Mouse (Mus musculus) left cerebral cortex, postnatal 36 days (tissue): ENCODE results near the gene Cd38. TPM values are rescaled to one million over a fixed set of nuclear protein-coding genes. Genes with fewer than 3 reads are reported as not detected.

ENCODE experiments used
- DNase-seq, 2 experiments: peaks; one replicate each; pipeline ENCODE4 v3.0.0; 2021 to 2022; ENCODE audit warnings: low spot score in 2 of 2, mixed read lengths in 1 of 2
- intact Hi-C: fragments of 180-260 bp; cut with DNase I; formaldehyde crosslinking; loops from one replicate; pipeline ENCODE4 v1.15.1; 2025
- total RNA-seq, 2 experiments: library from RNA; stranded (reverse); gene quantifications; 2 replicates each; pipeline ENCODE4 v1.2.3; 2021

Cd38 gene
- 1 to 10 TPM; 2.2 TPM for total RNA-seq

DNA sequence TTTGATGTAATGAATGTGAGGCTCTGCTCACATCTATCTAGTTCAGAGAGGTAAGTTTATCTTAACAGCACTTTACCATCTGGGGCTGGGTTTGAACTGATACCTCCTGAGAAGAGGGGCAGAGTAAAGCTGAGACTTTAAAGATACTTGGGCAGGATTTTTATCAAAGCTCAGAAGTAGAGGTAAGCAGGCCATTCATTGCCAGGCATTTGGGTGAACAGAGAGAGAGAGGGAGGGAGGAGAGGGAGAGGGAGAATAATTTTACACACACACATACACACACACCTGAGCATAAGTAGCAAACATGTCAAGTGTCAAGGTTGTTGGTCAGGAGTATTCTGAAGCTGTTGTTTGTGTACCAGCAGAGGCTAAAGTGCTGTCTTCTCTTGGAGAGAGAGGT is at the start of gene Cd38:
Cd38 (plus strand) TSS at position 301 of the 400 bp plus-strand sequence.
- intact Hi-C loops: no loop called here
- no peak for DNase-seq

DNA sequence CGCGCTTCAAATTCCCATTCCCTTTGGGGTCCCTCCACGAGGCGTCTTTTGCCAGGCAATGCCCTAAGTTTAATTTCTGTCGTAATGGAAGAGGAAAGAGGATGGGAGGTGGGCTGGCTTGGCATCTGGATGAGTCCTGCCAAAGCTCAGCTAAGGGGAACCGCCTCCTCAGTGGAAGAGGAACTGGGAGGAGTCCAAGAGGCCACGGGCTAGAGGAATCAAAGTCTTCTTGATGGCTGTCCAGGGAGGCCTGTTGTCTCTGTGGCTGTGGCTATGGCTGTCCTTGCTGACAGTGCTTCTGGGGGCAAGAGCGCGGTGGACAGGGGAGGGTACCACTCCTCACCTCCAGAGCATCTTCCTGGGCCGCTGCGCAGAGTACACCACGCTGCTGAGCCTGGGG is 49.7 kb upstream of the Cd38 start, which contains the start of gene Bst1:
Bst1 (plus strand) TSS at position 191 of the 400 bp plus-strand sequence.
- no peak for DNase-seq
- intact Hi-C loops: no loop called here

DNA sequence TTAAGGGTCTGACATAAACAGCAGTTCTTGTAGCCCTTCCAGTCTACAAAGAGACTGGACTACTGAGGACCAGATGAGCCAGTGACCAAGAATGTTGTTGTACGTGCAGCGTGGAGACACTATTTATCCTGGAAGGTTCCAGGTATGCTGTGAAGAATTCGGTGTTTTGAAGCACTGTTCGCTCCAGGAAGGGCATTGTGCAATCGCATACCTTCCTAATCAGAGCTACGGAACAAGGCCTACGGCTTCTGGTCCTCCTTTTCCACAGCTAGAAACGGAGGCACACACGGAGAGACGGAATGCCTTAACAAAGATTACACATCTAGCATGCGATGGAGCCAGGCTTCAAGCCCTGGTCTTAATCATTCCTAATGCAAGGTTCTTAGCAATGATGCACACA is 47.6 kb upstream of the Cd38 start:
- intact Hi-C loops: no loop called here
- DNase-seq: no peak

DNA sequence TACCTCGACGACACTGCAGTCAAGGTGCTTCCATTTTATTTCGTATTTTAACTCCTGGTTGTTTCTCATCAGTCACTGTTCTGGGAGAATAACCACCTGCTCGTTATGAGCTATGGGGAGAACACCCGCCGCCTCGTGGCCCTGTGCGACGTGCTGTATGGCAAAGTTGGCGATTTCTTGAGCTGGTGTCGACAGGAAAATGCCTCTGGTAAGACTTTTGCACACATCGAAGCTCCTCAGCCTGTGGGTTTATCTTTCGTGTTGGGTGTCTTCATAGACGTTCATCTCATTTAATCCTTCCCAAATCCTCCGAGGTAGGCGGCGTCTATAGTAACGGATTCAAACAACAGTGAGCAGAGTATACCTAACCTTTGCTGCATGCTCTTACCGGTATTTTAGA is 46.8 kb upstream of the Cd38 start, which contains the start of gene Fbxl5:
Fbxl5 (minus strand) TSS at position 101 of the 400 bp plus-strand sequence.
- intact Hi-C loops: no loop called here
- no peak for DNase-seq

DNA sequence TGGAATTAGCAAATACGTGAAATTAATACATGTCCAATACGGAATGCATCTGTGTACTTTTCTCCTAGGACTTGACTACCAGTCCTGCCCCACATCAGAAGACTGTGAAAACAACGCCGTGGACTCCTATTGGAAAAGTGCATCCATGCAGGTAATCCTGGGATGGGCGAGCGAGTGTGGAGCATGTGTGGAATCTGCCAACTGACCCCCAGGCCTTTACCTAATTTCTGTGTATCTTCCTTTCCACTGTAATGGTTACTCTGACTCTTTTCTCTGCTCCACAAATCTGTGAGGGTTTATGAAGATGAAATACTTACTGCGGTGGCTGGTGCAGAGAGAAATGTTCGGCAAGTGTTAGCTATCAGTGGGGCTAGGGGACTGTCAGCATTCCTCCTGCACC is 46.2 kb upstream of the Cd38 start:
- intact Hi-C loops: no loop called here
- DNase-seq: no peak

DNA sequence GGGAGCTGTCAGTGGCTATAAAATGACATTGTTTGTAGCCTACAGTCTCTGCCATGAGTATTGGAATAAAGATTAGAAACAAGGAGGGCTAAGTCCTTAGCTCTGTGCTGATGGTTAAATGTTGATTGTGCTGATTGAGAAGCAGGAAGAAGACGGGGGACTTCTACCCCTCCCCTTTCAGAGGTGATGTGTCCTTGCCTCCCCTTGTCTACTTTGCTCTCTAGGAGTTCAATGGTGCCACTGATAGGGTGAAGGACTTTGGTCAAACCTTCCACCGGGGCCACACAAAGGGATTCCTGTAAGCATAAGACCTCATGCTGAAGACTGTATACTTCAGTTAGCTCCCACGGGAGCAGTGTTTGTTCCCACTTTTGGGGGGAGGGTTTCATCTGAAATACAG is 45.5 kb upstream of the Cd38 start:
- intact Hi-C loops: no loop called here

DNA sequence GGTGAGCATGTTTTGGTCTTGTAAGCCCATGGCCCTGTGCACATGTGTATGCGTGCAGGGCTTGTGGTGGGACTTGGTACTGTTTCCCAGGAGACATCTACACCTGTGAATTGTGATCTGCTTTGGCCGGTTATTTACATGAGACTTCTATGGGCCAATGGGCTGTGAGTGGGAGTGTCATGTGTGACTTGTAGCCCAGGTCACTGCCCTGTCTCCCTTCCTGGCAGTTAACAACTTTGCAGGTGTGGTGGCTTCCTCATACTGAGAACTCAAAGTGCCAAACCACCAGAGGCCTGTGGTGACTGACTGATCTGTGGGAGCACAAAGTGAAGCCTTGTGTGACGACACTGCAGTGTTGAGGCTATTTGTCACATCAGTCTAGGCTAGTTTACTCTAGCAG is 43.8 kb upstream of the Cd38 start:
- no peak for DNase-seq
- intact Hi-C loops: no loop called here

More for the DNA sequence above, 45.5 kb upstream of the Cd38 start:
- no peak for DNase-seq

DNA sequence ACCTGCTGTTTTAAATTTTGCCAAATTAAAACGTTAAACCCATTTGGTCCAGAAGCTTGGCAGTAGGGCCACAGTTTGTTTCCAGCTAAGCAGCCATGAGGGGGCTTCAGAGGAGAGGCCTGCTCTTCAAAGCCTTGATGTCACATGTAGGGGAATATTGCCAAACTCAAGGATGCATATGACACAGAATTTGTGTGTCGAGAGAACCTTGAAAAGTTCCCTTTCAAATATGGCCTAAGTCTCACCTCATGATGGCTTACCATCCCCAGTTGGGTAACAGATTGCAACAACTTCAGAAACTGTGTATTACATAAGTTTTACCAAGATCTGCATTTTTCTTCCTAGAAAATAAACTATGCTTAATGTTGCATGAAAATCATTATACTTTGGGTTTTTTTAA is 41.5 kb upstream of the Cd38 start:
- DNase-seq: no peak
- intact Hi-C loops: no loop called here

DNA sequence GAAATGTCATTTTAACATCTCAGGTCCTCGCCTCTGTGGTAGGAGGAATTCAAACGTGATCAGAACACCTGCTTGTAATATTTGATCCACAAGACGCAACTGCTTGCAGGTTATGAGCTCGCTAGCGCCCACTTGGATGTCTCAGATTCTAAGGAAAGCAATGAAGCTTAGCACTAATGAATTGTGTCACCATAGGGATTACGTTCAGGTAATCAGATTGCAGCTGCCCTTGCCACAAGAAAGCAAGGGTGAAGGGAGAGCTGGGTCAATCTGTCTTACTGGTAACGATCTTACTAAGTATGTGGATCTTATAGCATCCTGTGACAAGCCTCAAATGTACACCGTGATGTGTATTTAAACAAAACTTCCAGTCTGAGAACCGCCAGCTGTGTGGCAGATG is 41.0 kb upstream of the Cd38 start:
- DNase-seq: no peak
- intact Hi-C loops: no loop called here

DNA sequence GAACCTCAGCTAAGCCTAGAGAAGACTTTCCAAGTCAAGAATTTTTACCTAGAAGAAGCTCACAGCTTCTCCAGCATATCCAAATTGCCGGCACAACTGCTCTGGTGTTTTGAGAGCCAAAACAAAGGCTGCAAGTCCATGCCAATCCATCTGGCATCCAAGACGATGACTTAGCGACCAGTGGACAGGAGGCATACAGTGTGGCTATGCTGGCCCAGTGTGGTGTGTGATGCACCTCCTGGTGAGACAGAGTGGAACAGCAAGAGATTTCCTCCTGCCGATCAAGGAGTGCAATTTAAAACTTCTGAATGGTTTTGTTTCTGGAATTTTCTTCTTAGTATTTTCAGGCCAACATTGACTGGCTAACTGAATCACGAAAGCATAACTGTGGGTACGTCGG is 31.8 kb upstream of the Cd38 start:
- no peak for DNase-seq
- intact Hi-C loops: no loop called here

DNA sequence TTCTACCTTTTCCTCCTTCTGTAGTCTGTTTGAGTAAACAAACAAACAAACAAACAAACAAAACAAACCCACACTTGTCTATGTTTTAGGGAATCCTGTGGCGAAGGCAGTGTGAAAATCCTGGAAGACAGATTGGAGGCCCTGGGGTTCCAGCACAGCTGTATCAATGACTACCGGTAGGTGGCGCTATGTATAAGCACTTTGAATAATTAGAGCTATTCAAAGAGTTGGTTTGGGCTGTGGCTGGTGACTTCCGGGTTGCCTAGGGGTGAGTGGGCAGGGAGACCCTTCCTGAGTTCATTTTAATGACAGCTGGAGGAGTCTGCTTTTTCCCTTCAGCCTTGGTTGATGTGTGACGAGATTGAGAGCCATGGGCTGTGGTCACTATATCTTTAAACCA is 31.0 kb upstream of the Cd38 start:
- intact Hi-C loops: no loop called here
- peak; percentile 10 to 19 for DNase-seq

DNA sequence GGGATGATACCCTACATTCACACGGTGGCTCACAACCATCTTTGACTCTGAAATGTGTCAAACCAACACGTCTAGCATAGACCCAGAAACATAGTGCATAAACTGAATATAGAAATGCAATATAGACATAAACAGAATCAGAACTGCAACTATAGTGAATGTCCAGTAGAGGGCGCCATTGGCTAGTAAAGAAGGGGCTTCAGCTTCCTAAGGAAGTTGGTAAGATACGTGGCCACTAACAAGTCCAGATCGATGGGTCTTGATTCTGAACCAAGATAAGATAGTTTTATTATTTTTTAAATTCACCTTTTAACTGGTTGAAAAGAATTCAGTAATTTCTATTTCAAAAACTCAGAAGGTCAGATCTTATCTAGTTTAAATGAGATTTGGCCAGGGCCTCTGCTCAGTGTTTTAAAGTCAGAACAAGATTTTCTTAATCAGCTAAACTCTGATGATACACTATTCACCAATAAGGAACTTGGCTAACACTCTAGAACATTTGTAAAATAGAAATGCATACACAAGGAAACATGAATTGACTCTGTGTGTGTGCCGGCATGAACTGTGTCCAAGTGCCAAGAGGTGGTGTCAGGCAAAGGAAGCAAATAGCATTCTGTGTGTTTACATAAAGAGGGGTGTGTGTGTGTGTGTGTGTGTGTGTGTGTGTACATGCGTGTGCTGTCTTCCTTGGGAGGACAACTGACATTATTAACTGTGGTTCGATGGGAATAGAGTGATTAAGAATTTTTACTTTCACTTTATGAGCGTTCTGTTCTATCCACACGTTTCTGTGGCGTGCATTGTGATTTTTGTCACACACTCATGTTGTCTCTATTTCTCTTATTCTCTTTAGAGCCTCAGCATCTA is 27.0 kb upstream of the Cd38 start:
- DNase-seq: peak; percentile 16 to 28
- intact Hi-C loops: loop anchor here (5.0 kb wide), 3 partner anchors 51 to 206 kb away; no protein-coding TSS in a partner anchor

DNA sequence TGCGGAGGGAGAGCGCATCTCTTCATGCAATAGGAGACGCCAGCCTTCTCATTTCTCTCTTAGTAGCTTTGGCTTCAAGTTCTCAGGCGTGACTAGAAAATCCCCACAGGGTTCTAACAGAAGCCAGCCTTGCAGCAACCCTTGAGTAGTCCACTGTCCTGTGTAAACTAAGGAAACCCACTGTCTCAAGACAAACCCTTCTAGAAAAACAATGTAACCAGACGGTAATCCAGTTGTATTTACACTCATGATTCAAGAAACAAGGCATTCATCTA is 26.4 kb upstream of the Cd38 start:
- intact Hi-C loops: loop anchor here (5.0 kb wide), 3 partner anchors 50 to 205 kb away; no protein-coding TSS in a partner anchor
- no peak for DNase-seq

DNA sequence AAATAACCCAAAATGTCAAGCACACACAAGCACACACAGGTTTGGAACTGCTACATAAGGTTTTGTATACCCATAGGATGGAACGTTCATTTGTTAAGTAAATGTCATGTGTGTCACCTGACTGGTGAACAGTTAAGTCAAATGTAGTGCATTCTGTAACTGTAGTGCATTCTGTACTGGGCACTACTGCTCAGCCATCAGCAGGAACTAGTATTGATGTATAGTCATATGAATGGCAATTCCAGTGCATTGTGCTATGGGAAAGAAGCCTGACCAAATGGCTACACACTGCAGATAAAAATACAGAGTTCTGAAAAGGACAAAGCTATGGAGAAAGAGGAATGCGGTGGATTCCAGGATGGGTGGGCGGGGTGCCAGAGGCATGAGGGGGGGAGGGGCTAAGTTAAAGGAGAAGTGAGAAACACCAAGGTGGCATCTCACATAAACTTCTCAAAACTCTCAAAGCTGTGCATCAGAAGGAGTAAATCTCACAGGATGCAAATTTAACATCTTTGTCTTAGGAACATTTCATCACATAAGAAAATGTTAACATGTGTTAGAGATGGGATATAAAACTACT is 25.7 kb upstream of the Cd38 start:
- intact Hi-C loops: loop anchor here (5.0 kb wide), 3 partner anchors 50 to 205 kb away; no protein-coding TSS in a partner anchor
- DNase-seq: no peak

DNA sequence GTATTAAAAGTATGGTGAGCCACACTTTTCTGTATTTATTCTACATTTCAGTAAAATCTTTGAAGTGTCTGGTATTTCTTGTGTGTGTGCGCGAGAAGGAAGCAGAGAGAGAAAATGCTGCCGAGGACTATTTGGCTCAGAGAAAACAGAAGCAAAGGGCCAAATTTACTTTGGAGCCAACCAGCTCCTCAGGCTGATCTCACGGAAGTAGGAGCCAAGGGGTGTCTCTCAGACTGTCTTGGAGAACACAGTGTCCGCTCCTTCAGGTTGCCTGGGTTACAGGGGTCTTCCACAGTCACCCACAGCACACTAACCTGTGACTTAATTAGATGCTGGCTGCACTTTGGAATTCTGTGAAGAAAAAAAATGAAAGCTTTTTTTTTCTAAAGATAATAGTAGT is 23.3 kb upstream of the Cd38 start:
- intact Hi-C loops: no loop called here
- no peak for DNase-seq

DNA sequence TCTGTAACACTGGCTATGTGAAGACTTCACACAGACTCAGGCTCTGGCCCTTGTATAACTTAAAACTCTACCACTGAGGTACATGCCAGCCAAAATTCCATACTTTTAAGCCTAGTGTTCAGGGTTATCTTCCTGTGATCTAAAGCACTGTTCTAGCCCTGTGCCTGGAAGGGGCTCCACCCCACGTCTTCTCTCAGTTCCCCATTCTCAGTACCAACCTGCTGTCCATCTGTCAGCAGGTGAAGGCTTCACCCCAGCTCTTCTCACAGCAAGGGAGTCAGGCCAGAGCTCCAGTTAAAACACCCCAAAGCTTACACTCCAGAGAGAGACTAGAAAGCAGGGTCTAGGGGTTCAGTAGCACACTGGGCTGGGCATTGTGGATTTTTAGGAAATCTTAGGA is 22.7 kb upstream of the Cd38 start:
- intact Hi-C loops: no loop called here
- no peak for DNase-seq

DNA sequence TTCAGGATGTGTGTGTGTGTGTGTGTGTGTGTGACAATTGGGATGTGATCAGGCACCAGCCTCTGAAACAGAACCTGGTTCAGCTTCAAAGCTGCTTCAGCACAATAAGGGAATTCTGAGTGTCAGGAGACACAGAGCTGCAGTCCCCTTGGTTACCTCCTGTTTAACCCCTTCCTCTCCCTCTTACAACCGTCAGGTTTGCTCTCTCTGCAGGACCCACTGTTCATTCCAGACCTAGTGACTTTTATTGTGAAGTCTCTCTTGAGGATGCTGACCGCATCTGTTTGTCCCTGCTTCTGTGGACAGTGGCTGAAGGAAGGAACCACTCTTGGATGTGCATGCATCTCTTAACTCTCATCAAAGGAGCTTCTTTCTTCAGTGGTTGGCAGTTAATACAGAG is 22.1 kb upstream of the Cd38 start:
- intact Hi-C loops: no loop called here
- no peak for DNase-seq

DNA sequence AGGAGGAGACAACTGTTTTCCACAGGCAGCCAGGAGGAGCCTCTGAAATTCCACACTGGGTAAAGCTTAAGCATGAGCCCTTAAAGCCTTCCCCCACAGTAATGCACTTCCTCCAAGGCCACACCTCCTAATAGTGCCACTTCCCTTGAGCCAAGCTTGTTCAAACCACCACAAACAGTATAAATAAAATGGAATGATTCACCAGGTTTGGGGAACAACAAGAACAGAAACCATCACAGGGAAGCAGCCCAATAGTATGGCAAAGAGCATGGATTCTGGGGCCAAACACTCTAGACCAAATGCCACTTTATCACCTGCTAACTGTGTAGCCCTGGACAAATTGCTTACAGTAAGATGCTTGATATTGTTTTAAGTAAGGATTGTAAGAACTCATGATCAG is 20.8 kb upstream of the Cd38 start:
- intact Hi-C loops: no loop called here
- no peak for DNase-seq

DNA sequence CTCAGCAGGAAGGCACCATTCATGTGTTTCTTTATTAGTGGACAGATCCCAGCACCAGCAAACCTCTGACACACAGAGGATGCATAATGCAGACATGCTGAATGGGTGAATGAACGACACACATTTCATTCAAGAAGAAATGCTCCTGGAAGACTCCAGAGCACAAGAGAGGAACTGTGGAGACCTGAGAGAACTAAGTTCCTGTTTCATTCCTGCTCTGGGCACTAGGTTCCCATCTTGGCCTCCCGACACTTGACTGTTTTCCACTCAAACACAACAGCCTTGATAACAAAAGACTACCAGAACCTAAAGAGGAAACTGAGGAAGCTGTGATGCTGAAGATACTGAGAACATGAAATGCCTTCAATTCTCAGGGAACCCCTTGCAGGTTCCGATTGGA is 20.1 kb upstream of the Cd38 start:
- DNase-seq: no peak
- intact Hi-C loops: no loop called here

DNA sequence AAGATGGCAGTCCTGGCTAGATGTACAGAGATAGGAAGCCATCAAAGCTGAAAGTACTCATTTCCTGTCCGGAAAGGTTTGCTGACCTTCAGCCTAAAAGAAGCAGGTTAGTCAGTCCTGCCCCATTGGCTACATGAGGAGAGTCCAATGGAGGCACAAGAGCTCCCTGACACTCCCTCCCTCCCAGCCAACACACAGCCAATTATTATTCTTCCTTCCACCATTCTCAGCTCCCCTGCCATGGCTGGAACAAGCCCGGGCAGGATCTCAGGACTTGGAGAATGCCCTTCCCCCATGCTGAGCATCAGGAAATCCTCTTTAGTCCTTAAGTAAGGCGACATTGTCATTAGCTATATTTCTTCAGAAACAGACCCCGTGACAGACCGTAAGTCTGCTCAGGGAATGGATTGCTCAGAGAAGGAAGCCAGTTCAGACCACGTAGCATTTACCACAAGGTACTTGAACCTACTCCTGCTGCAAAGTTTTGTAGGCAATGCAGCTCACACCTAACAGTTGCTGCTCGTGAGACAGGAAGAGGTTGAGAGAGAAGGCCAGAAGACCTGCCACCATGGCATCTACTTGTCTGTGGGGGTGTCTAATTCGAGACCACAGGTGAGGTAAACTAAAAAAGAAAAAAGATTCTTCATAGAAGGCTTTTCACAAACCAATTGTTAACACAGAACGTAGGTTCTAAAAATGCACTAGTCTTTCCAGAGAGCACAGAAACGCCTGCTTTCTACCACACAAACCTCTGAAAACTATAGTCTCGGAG is 15.1 kb upstream of the Cd38 start:
- DNase-seq: no peak
- intact Hi-C loops: no loop called here
